Mouse (Mus musculus) bone marrow, adult 2 months (tissue): Measurements from ENCODE around the gene Spen. TPM values are rescaled to one million over a fixed set of nuclear protein-coding genes. Genes with fewer than 3 reads are reported as not detected.
"Not testable (repeated sequence)": the region's sequence is repeated elsewhere in the genome, so short reads cannot be mapped to it uniquely, and the experiment has no call there.

Experiments
- H3K27ac ChIP-seq: fragments of 200-500 bp; 2 replicates; pipeline ENCODE4 v1.5.1; 2012; ENCODE audit warnings: low read depth, mild to moderate bottlenecking, control low read depth, inconsistent platforms, low read length; ENCODE audit not compliant: control insufficient read depth, poor library complexity, insufficient read depth
- H3K4me1 ChIP-seq: fragments of 200-500 bp; 2 replicates; pipeline ENCODE4 v1.6.1; 2011; ENCODE audit warnings: low read length; ENCODE audit not compliant: control insufficient read depth, insufficient read depth
- H3K4me3 ChIP-seq: fragments of 200-500 bp; replicated peaks from 2 replicates; pipeline ENCODE3; 2011; ENCODE audit warnings: mild to moderate bottlenecking, low read depth, low read length, control low read depth; ENCODE audit not compliant: control insufficient read depth
- CTCF ChIP-seq: fragments of 200-500 bp; IDR thresholded peaks from 2 replicates; pipeline ENCODE4 v1.5.1; 2011; ENCODE audit warnings: low read length, control low read depth; ENCODE audit not compliant: control insufficient read depth, insufficient read depth
- POLR2A ChIP-seq: fragments of 200-500 bp; IDR thresholded peaks from 2 replicates; pipeline ENCODE4 v1.6.1; 2011; ENCODE audit warnings: low read depth, mild to moderate bottlenecking, control low read depth, low read length, borderline replicate concordance; ENCODE audit not compliant: control insufficient read depth
- WGBS: fragments of 180-500 bp; shearing (Covaris S2); methylation state at CpG from one replicate; pipeline ENCODE4 v1.1.7; 2018; 5-methylcytosine and 5-hydroxymethylcytosine counted together
- polyA plus RNA-seq: library from polyadenylated mRNA; stranded (reverse); fragments of >200 nt; gene quantifications from 2 replicates; pipeline ENCODE4 v1.2.4, GENCODE M21; 2011; ENCODE audit warnings: low replicate concordance; ENCODE audit not compliant: missing spikeins, insufficient read depth, insufficient read length

Gene Spen
- polyA plus RNA-seq, 1 experiment = 33.2 TPM

- WGBS = 78% methylated on average over 7 of the region's 7 CpGs
- Histone ChIP-seq H3K4me1 (no peaks in the 10 kb centered on the region; the same call in 1 of the 2 replicates), H3K4me3 (no peak overlapping the region), H3K27ac (no peak overlapping the region)
- TF ChIP-seq POLR2A (no peak), CTCF (no peak)
Observed at GRCm38 (mm10) chr4:141565325-141565724, 26.9 kb upstream of the Spen start.

DNA sequence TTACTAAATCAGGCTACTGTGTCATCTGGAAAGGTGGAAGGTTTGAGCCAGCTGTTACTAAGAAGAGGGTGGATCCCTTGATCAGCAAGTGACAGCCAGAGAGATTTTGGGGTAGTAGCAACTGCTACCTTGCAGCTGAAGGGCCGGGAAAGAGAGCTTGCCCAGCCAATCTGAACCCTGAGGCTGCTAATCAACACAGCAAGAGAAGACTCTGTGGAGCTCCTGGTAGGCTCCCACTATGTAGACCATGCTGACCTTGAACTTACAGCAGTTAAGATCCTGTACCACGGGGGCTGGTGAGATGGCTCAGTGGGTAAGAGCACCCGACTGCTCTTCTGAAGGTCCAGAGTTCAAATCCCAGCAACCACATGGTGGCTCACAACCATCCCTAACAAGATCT, 26.3 kb upstream of the Spen start:
- Histone ChIP-seq H3K4me3 (no peak overlapping the region), H3K4me1 (no peaks in the 10 kb centered on the region), H3K27ac (no peak overlapping the region)
- TF ChIP-seq CTCF (no peak), POLR2A (no peak)
- WGBS = 72% methylated on average over 3 of the region's 3 CpGs

- no peak for TF ChIP-seq POLR2A
- TF ChIP-seq CTCF = no peak
- Histone ChIP-seq H3K4me3 (no peak overlapping the region), H3K27ac (no peak overlapping the region), H3K4me1 (no peaks in the 10 kb centered on the region)
- 77% methylated on average over 4 of the region's 4 CpGs for WGBS
Observed at GRCm38 (mm10) chr4:141564209-141564608, 25.8 kb upstream of the Spen start.

DNA sequence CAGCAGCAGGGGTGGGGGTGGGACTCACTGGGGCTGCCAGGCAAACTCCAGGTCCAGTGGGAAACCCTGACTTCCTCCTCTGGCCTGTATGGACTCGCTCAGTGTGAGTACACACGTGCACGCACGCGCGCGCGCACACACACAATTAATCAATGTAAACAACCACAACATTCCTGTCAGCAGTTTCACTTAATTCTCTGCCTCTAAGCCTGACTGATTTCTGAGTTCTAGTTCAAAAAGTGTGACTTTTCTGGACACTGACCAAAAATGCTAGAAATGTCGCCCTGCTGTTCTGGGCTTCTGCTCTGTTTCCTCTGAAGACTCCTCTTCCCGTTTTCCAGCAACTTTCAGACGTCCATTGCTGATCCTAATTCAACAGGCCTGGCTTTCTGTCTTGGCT, 23.9 kb upstream of the Spen start:
- no peak overlapping the region for H3K4me3 ChIP-seq
- H3K27ac ChIP-seq = no peak overlapping the region
- TF ChIP-seq CTCF (no peak), POLR2A (no peak)
- WGBS = 82% methylated on average over 11 of the region's 11 CpGs
- peaks cover 3% of the 10 kb centered on the region for H3K4me1 ChIP-seq

DNA sequence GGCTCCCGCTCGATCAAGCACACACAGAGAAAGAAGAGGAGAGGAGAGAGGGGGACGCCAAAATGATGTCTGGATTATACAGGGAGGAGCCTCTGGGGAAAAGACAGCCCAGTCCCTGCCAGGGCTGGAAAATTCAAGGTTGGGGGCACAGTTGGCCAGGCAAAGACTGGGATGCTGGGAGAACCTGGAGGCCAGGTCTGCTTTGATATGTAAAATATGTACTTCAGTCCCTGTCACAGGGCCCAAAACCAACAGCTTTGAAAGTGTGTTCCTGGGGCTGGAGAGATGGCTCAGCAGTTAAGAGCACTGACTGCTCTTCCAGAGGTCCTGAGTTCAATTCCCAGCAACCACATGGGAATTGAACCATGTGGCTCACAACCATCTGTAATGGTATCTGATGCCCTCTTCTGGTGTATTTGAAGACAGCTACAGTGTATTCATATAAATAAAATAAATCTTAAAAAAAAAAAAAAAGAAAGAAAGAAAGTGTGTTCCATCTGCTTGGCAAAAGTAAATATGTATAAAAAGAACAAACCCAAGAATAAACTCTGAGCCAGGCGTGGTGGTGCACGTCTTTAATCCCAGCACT, 23.0 kb upstream of the Spen start:
- not testable (repeated sequence) for H3K4me3 ChIP-seq, H3K4me1 ChIP-seq, H3K27ac ChIP-seq
- WGBS = 88% methylated on average over 5 of the region's 5 CpGs

DNA sequence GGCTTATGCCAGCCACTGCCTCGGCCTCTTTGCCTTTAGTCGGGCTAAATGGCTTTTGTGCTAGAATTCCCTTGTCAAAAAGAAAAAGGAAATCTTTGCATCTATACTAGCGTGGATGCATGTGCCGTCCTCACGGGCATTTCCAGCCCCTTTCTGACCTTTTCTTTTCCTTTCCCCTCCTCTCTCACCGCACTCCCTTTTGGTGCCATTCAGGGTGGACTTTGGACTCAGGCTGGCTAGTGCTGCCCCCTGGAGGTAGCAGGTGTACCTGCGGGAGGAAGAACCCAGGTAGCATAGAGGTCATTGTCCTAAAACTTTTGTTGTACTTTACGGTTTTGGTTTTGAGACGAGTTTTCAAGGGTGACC, 21.5 kb upstream of the Spen start:
- TF ChIP-seq POLR2A (no peak), CTCF (peak; percentile 99)
- Histone ChIP-seq H3K4me3 (peak overlapping the region; percentile 67), H3K27ac (peak overlapping the region; percentile 92), H3K4me1 (peaks cover 3% of the 10 kb centered on the region)
- 1% methylated on average over 9 of the region's 9 CpGs for WGBS

DNA sequence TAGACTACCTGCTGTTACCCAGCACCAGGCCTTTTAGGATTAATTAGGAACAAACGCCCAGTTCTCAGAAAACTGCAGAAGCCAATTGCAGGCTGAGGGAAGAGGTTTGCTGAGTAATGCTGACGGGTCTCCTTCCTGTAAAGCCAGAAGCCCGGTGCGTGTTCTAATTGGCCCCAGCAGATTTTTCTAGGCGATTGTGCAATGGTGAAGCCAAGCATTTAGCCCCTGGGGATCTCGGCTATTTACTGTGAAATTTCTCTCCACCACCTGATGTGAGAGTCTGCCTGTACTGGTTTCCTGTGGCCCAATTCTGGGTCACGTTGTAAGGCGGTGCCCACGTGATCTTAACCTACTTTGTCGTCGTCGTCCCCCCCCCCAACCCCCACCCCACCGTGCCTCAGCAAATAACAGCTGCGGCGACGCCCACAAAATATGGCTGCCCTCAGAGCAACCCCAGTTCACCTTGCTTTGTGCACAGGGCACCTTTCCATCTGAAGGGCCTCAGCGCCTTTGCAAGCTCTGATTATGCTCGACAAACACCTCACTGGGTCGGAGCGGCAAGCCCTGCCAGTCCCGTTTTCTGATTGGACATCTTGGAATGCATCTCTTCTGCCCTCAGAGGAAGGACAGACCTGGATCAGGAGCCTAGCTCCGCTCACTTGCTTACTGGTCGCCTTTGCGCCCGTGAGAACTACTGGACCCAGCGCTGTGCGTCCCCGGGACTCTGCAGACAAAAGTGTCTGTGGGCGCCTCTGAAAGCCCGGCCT, 20.9 kb upstream of the Spen start:
- TF ChIP-seq CTCF = no peak
- TF ChIP-seq POLR2A = 0 out of 2 replicates have a peak, but pooled peaks have one; percentile 23
- H3K27ac ChIP-seq = peak overlapping the region; percentile 92
- H3K4me3 ChIP-seq = peak overlapping the region; percentile 67
- peaks cover 3% of the 10 kb centered on the region for H3K4me1 ChIP-seq
- under 1% methylated on average over 30 of the region's 30 CpGs for WGBS

- no peak for TF ChIP-seq CTCF
- peak; percentile 22; the same call in 1 of the 2 replicates for TF ChIP-seq POLR2A
- peak overlapping the region; percentile 64 for H3K4me3 ChIP-seq
- peaks cover 3% of the 10 kb centered on the region for H3K4me1 ChIP-seq
- peak overlapping the region; percentile 92 for H3K27ac ChIP-seq
- 1% methylated on average over 16 of the region's 16 CpGs for WGBS
Observed at GRCm38 (mm10) chr4:141558658-141559057, 20.3 kb upstream of the Spen start.

- H3K4me3 ChIP-seq, H3K27ac ChIP-seq, H3K4me1 ChIP-seq: not testable (repeated sequence)
- 80% methylated on average over 6 of the region's 6 CpGs for WGBS
Observed at GRCm38 (mm10) chr4:141556163-141556562, 17.8 kb upstream of the Spen start.

DNA sequence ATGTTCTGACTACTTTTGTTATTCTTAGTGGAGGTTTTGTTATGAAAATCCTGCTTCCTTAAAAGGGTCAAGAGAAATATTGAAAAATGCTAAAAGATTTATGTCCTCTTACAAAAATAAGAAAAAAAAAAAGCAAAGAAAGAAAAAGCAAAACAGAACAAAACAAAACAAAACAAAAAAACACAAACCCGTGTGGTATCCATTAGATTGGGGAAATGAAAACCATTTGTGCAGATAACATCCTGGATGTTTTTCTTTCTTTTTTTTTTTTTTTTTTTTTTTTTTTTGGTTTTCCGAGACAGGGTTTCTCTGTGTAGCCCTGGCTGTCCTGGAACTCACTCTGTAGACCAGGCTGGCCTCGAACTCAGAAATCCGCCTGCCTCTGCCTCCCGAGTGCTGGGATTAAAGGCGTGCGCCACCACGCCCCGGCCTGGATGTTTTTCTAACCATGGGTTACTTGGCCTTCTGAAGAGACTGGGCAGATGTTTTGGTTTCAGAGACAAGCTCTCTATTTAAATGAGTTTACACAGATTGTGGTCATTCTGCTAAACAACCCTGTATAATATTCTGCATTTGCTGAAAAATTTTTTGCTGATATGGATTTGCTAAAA, 16.0 kb upstream of the Spen start:
- not testable (repeated sequence) for H3K4me3 ChIP-seq, H3K27ac ChIP-seq, H3K4me1 ChIP-seq
- 90% methylated on average over 8 of the region's 9 CpGs for WGBS
